Mouse (Mus musculus): ENCODE measurements around the gene Ifi205.
"Not testable (repeated sequence)": the region's sequence is repeated elsewhere in the genome, so short reads cannot be mapped to it uniquely, and the experiment has no call there.

Ifi205 gene

DNA sequence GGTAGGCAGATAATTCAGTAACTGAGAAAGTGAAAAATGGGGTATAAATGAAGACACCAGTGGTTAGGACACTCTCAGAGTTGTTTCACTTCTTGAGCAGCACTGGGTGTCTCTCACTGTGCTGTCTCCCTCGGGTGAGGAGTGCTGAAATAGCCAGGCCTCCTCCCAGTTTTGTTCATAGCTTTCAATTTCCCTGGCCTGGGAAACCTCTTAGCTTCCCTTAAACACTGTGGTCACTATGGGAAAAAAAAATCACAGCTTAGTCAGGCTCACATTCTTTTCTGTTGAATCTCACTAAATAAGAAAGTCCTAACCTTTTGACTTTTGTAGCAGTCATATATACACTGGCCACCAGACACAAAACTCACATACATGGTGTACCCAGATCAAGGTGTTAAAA is at the start of gene Ifi205:
TSS of gene Ifi205 (minus strand) at position 113 of the 400 bp plus-strand sequence.
- no peak for DNase-seq

DNA sequence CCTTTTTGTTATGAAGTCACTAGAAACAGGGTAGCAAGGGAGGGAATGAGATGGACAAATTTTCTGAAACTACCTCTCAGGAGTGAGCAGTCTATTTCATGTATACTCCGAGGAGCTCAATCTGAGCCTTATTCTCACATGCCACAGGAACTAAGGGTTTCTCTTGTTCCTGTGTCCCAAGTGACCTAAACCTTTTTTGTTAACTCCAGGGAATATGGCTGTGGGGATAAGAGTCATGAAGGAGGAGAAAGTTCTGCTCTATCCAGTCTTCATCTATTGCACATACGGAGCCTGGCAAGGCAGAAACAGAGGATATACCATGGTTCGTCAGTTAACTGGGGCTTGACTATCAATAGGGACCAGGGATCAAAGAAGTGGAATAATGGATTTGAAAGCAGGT is 34.7 kb upstream of the Ifi205 start, which contains the start of gene Olfr430:
TSS of gene Olfr430 (plus strand) at position 301 of the 400 bp plus-strand sequence.
- DNase-seq, result no peak

DNA sequence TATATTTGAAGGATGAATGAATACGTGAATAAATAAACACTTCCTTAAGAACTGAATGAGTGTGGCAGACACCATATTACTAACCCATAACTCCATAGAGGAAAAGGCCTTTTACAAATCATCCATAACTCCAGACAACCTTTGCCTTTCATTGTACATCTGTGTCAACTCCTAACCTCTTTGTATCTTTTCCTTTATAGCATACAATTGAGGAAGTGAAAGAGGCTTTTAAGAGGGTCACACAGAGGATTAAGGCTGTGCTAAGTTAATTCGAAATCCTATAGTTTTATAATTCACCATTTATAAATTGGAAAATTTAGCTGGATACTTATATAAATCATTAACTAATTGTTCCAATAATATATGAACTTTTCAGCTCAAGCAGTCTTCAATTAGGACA is 23.6 kb upstream of the Ifi205 start:
- no peak for DNase-seq

DNA sequence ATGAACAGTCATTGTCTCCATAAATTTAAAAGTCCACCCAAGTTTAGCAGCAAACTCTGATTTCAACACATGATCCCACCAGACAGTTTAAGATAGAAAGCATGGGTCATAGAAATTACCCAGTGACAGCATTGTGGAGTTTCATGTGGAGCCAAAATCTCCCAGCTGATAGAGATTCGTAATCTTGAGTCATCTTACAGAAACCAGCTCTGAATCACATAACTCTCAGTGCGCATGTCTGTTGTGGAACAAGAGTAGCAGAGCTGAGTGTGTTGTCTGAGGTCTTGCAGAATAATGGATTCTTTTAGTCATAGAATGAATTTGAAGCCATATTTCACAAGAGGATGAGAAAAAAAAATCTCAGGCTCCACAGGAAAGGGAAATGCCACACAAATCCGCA is 21.4 kb upstream of the Ifi205 start:
- no peak for DNase-seq

DNA sequence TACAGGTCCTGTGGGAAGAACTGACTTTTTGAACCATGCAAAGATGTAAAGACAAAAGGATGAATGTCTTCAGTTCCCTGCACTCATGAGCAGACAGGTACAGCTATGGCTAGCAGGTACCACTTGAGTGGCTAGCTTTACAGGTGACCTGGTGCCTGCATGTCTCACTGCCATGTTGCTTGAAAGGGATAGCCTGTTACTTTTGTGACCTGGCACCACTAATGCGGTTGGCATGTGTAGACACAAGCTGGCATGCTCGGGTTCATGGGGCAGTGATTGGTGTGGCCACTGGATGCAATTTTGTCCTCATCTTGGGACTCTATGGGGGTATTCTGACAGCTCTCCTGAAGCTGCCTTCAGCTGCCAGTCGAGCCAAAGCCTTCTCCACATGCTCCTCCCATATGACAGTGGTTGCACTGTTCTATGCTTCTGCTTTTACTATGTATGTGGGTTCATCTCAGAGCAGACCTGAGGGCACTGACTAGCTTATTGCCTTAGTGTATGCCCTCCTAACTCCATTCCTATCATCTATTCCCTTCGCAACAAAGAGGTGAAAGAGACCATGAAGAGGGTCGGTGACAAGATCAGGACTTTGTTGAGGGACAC is 20.4 kb upstream of the Ifi205 start:
- no peak for DNase-seq

DNA sequence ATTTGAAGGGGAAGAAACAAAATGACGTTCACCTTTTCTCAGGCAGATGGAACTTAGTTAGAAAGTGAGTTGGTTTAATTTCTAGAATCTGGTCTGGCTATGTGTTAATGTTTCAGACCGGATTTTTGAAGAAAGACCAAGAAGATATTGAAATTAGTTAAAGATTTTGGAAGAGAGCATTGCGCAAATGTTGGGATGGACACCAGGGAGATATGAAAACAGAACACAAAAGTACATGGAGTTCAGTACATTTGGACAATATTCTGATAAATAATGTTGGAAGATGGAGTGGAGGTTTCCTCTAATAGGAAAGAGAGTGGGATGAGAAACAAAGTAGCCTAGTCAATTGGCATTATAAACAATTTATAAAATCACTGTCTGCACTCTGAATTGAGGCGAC is 19.9 kb upstream of the Ifi205 start:
- DNase-seq, result no peak

DNA sequence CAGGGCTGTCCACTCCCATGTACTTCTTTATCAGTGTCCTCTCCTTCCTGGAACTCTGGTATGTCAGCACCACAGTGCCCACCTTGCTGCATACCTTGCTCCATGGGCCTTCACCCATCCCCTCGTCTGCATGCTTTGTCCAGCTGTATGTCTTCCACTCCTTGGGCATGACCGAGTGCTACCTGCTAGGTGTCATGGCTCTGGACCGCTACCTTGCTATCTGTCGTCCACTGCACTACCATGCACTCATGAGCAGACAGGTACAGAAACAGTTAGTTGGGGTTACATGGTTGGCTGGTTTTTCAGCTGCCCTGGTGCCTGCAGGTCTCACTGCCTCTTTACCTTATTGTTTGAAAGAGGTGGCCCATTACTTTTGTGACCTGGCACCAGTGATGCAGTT is 18.9 kb upstream of the Ifi205 start:
- DNase-seq, result no peak

GRCm38 (mm10) chr1:174049357-174049756 is 17.7 kb upstream of the Ifi205 start:
- DNase-seq, result not testable (repeated sequence)

- DNase-seq, result no peak
Measured at GRCm38 (mm10) chr1:174048893-174049292, 17.3 kb upstream of the Ifi205 start, which contains the start of gene Olfr432. Gene Olfr432 (plus strand): TSS chr1:174049205.

- not testable (repeated sequence) for DNase-seq
Measured at GRCm38 (mm10) chr1:174048227-174048626, 16.6 kb upstream of the Ifi205 start.

DNA sequence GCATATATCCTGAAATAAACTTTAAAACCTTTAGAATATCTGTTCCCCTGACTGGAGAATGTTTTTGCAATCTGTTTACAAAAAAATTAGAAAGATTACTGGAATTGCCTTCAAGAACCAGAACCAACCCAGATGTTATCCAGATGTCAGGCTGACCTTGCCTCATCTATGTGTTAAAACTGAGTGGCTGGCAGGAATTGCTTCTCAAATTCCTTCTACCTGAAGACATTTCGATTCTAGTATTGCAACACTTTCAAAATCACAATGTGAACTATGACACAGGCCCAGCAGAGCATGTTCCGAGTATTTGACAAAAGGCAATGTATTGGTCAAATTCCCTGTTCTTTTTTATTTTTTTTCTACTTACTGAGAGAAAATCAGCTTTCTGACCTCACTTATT is 12.8 kb upstream of the Ifi205 start:
- no peak for DNase-seq

DNA sequence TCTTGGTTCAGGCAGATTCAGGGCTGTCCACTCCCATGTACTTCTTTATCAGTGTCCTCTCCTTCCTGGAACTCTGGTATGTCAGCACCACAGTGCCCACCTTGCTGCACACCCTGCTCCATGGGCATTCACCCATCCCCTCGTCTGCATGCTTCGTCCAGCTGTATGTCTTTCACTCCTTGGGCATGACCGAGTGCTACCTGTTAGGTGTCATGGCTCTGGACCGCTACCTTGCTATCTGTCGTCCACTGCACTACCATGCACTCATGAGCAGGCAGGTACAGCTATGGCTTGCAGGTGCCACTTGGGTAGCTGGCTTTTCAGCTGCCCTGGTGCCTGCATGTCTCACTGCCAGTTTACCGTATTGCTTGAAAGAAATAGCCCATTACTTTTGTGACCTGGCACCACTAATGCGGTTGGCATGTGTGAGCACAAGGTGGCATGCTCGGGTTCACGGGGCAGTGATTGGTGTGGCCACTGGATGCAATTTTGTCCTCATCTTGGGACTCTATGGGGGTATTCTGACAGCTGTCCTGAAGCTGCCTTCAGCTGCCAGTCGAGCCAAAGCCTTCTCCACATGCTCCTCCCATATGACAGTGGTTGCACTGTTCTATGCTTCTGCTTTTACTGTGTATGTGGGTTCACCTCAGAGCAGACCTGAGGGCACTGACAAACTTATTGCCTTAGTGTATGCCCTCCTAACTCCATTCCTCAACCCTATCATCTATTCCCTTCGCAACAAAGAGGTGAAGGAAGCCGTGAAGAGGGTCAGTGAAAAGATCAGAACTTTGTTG is 10.7 kb upstream of the Ifi205 start:
- not testable (repeated sequence) for DNase-seq

DNA sequence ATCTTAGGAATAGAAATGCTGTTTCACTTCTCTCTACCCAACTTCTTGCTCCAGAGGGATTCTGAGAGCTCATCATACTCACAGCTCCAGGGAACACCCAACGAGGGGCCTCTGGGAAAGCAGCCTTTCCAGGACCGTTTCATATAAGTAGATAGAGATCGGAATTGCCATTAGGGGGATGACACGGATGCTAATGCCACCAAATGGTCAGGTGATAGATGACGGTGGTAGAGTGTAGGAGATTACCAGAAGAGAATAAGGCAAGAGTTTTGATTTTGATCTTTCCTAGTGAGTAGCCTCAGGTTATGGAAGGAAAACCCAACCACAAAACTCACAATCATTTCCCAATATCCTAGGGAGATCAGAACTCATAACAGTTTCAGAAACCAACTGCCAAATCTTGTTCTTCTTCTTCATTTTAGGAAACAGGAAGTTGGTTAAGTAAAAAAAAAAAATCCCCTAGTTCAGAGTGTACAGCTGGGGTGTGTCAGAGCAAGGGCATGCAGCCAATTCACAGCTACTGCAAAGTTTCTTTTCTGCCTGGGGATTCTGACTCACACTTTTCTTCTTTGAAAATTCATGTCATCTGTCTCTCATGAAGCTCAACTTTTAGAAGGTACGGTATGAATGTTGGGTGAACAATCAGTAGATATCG is 9.0 kb upstream of the Ifi205 start, which contains the start of gene Olfr433:
TSS of gene Olfr433 (plus strand) at position 183 of the 655 bp plus-strand sequence.
- peak; percentile 78 for DNase-seq

DNA sequence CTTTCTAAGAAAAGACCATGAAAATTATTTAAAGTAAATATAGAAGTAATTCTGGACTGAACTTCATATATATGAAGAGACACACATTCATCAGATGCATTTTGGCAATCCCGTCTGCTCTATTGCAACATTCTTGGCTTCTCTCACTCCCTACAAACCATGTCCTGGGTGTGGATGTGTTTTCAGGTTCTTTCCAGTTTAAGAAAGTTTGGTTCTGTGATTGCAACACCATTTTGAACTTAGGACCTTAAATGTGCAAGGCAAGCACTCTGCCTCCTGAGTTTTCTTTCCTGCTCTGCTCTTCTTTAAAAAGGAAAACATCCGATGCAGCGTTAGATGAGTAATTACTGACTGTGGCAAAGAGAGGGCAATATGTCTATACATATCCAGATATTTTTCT is 6.9 kb upstream of the Ifi205 start:
- DNase-seq, result no peak

DNA sequence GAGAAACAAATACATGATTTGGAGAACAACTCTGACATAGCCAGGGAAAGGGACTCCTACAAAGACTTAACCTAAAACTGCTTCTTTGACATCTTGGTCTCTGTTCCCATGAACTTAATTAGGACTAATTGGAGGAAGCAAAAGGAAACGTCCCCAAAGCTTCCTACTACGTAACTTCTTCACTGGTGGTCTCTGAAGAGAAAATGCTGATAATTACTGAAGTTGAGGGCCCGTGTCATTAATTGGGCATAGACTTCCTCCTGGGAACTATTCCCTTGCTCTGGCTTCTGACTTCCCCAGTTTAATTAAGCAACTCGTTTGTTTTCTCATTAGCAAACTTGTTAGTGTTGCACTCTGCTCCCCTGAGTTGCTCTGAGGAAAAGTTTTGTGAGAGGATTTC is 4.2 kb upstream of the Ifi205 start:
- no peak for DNase-seq

- DNase-seq, result not testable (repeated sequence)
Measured at GRCm38 (mm10) chr1:174007050-174007449, 24.6 kb downstream of the Ifi205 start.

DNA sequence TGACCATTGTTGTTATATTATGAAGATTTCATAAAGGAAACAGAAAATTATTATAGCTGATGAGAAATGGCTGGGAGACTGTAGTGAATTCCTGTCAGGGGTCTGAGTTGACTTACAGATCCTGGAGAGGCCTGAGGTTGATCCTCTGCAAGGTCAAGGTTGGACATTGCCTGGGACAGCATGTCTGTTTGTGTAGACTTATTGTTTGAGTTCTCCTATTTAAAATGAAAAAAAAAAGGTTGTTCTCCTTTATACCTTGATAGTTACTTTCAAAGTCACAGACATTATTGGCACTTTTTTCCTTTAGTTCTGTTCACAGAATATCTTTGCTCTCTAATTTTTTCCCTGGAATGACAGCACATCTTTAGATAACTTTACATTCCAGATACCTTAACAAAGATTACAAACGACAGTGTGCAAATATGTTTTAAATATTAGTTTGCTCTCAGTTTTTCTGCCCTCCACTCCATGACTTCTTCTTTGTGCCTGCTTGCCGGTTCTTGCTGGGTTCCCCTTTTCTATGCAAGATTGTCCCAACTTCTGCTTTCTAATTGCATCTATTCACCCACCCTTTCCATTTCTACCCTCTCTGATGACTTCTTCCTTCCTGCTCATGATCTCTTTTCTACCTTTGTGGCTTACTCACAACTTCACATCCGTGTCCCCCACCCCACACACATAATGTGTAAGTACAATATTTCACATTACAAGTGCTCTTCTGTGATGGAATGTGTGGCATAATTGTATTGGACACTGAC is 27.1 kb downstream of the Ifi205 start:
- DNase-seq, result not testable (repeated sequence)

DNA sequence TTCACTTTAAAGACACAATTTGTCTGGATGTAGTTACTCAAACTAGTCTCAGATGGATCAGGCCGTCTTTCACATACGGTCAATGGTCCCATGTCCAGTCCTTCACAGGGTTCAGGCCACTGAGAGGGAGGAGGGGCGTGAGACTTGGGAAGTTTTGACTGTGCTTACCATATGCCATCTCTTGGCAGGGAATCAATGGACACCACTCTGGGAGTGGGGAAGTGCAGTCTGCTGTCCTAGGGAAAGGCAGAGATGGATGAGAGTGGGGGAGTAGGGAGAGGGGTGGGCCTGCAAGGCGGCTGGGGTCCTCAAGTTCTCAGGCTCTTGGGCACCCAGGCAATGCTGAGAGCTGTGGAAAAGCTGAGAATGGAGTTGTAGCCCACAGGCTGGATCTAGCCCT is 36.6 kb downstream of the Ifi205 start:
- no peak for DNase-seq

DNA sequence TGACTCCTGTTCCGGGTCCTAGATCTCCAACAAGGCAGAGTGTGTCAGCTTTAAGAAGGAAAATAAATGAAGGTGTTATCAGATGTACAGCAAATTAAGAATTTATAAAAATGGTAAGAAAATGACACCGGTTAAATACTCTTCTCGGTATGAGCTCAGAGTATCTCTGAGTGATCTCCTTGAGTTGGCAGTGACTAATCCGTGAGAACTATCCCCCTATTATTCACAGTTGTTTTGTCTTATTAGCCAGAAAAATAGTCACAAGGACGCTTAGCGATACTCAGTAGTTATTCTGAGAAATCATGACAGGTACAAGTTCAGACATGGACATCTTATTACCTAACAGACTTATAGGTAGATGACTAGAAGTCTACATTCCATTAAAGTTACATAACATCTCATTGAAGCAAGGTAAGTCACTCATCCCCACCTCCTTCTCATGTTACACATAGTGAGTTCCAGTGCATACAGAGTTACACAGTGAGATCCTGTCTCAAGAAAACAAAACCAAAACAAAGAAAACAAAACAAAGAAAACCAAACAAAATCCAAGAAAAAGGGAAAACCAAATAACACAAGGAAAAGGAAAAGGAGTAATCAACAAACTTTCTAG is 48.8 kb downstream of the Ifi205 start, which contains the start of gene Ifi202b:
TSS of gene Ifi202b (minus strand) at position 51 of the 612 bp plus-strand sequence.
- DNase-seq, result not testable (repeated sequence)

- DNase-seq, result not testable (repeated sequence)
Measured at GRCm38 (mm10) chr1:173981038-173981437, 50.6 kb downstream of the Ifi205 start.

DNA sequence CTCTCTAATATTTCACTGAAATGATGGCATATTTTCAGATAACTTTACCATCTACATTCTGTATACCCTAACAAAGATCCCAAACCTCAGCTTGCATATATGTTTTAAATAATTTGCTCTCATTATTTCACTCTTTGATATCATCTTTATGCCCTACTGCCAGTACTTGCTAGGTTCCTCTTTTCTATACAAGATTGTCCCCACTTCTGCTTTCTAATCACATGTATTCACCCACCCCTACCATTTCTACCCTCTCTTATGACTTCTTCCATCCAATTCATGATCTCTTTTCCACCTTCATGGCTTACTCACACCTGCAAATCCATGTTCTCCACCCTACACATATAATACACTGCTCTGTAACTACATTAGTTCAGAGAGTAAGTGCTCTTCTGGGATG is 54.0 kb downstream of the Ifi205 start:
- no peak for DNase-seq

- DNase-seq, result no peak
Measured at GRCm38 (mm10) chr1:173973111-173973510, 58.5 kb downstream of the Ifi205 start.
